Mouse (Mus musculus): ENCODE measurements around the gene Npas2.

GRCm38 (mm10) chr1:39317935-39318334 lies 124.4 kb downstream of the Npas2 start:
- TF ChIP-seq CTCF (IDR thresholded peaks at IDR 0.05; ENCODE audit: control insufficient read depth, insufficient read depth, low read length) = no peak
- TF ChIP-seq POLR2A (IDR thresholded peaks at IDR 0.05; ENCODE audit: borderline replicate concordance, control insufficient read depth, low read depth, low read length) = no peak

Measured in bone marrow, adult 2 months (tissue).